Mouse (Mus musculus) heart, embryonic 12.5 days (tissue): ENCODE results near the gene Insm1. TPM values are rescaled to one million over a fixed set of nuclear protein-coding genes. Genes with fewer than 3 reads are reported as not detected.

Experiments used
- ATAC-seq: fragments of 200-750 bp; cut with Nextera tagmentation; 2 replicates; pipeline ENCODE4 v1.8.0; 2017; ENCODE audit warnings: moderate TSS enrichment, moderate library complexity; ENCODE audit not compliant: insufficient number of reproducible peaks, low FRiP score
- H3K27ac ChIP-seq: fragments of 300-500 bp; sonication (generic); 2 replicates; pipeline ENCODE4 v1.5.1; 2016; ENCODE audit warnings: mild to moderate bottlenecking, moderate library complexity; ENCODE audit not compliant: poor library complexity, severe bottlenecking
- H3K27me3 ChIP-seq: fragments of 300-500 bp; sonication (generic); replicated peaks from 2 replicates; pipeline ENCODE4 v1.6.1; 2016; ENCODE audit warnings: mild to moderate bottlenecking, moderate library complexity
- H3K36me3 ChIP-seq: fragments of 300-500 bp; sonication (generic); 2 replicates; pipeline ENCODE4 v1.6.1; 2016; ENCODE audit warnings: mild to moderate bottlenecking, moderate library complexity
- H3K4me1 ChIP-seq: fragments of 300-500 bp; sonication (generic); replicated peaks from 2 replicates; pipeline ENCODE4 v1.6.1; 2016; ENCODE audit warnings: mild to moderate bottlenecking
- H3K4me2 ChIP-seq: fragments of 300-500 bp; sonication (generic); 2 replicates; pipeline ENCODE4 v1.6.1; 2016; ENCODE audit warnings: mild to moderate bottlenecking, moderate library complexity
- H3K4me3 ChIP-seq: fragments of 300-500 bp; sonication (generic); 2 replicates; pipeline ENCODE4 v1.5.1; 2016; ENCODE audit warnings: mild to moderate bottlenecking
- H3K9ac ChIP-seq: fragments of 300-500 bp; sonication (generic); 2 replicates; pipeline ENCODE4 v1.6.1; 2016; ENCODE audit warnings: mild to moderate bottlenecking, moderate library complexity
- H3K9me3 ChIP-seq: fragments of 300-500 bp; sonication (generic); replicated peaks from 2 replicates; pipeline ENCODE4 v1.6.1; 2016; ENCODE audit warnings: mild to moderate bottlenecking, moderate library complexity
- WGBS: fragments of 180-500 bp; shearing (Covaris S2); methylation state at CpG from one replicate; pipeline ENCODE4 v1.1.7; 2016; 5-methylcytosine and 5-hydroxymethylcytosine counted together
- polyA plus RNA-seq: library from polyadenylated mRNA; unstranded; fragments of >200 nt; fragmentation: Nextera tagmentation; extraction: Ambion mirVana; gene quantifications from 2 replicates; pipeline ENCODE4 v1.2.1, GENCODE M21; 2016

Gene Insm1
- not detected in 2 replicates for polyA plus RNA-seq

GRCm38 (mm10) chr2:146221076-146221928 lies at the start of gene Insm1:
Insm1 (plus strand) TSS chr2:146221921.
- ATAC-seq = peak; percentile 40; the same call in 1 of the 2 replicates

GRCm38 (mm10) chr2:146172106-146172505 lies 49.6 kb upstream of the Insm1 start:
- no peak for ATAC-seq
- Histone ChIP-seq H3K4me2 (no peak overlapping the region), H3K36me3 (no peaks in the 10 kb centered on the region), H3K4me1 (0 out of 2 replicates have a peak, but pooled peaks cover 7% of the 10 kb centered on the region), H3K9ac (no peak overlapping the region), H3K27ac (no peak overlapping the region), H3K27me3 (no peaks in the 10 kb centered on the region), H3K9me3 (no peaks in the 10 kb centered on the region), H3K4me3 (no peak overlapping the region)
- 50% methylated on average over 4 of the region's 4 CpGs for WGBS

More at GRCm38 (mm10) chr2:146221076-146221928, at the start of gene Insm1:
- peak within 1 kb of the TSS; percentile 35 for H3K9ac ChIP-seq
- H3K4me2 ChIP-seq = peak within 1 kb of the TSS; percentile 97
- under 1% methylated on average over 79 of the region's 86 CpGs for WGBS
- peak within 1 kb of the TSS; percentile 56 for H3K4me3 ChIP-seq
- no peaks in the 10 kb centered on the region for H3K9me3 ChIP-seq
- no peaks in the 10 kb centered on the region for H3K36me3 ChIP-seq
- peaks cover 83% of the 10 kb centered on the region for H3K27me3 ChIP-seq
- no peak within 1 kb of the TSS for H3K27ac ChIP-seq
- peaks cover 46% of the 10 kb centered on the region for H3K4me1 ChIP-seq

DNA sequence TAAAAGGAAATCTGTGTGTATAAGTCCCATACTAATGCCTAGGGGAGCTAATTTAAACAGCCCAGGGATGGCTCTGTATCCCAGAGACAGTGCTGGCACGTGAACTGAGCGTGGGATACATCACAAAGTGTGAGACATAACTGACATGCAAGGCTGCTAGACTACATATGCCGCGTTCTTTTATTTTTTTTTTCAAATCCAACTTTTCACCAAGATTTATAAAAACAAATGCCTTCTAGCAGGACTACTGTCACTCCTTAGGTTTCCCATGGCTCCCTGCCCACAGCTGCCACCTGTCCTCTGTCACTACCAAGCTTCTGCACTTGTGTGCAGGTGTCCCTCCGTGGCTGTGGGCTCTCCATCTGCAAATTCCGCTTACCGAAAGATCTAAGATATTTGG lies 47.5 kb upstream of the Insm1 start:
- H3K4me3 ChIP-seq = no peak overlapping the region
- H3K36me3 ChIP-seq = no peaks in the 10 kb centered on the region
- H3K4me1 ChIP-seq = no peaks in the 10 kb centered on the region
- no peak overlapping the region for H3K9ac ChIP-seq
- no peak overlapping the region for H3K27ac ChIP-seq
- no peak for ATAC-seq
- H3K4me2 ChIP-seq = no peak overlapping the region
- 83% methylated on average over 7 of the region's 7 CpGs for WGBS
- H3K27me3 ChIP-seq = no peaks in the 10 kb centered on the region
- no peaks in the 10 kb centered on the region for H3K9me3 ChIP-seq

DNA sequence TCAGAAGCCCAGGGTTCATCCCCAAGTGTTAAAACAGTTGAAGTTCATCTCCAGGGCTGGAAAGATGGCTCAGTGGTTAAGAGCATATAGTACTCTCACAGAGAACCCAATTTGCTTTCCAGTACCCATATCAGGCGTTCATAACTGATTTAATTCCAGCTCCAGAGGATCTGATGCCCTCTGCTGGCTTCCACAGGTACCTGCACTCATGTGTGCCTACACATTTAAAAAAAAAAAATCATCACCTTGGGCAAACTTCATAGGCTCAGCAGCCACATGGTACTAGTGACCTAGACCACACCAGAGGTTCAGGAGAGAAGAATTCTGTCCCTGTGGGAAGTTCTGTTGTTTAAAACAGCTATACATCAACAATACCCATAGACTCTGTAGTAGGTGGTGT lies 43.0 kb upstream of the Insm1 start:
- Histone ChIP-seq H3K27ac (no peak overlapping the region), H3K27me3 (peaks cover 7% of the 10 kb centered on the region; the same call in 1 of the 2 replicates), H3K4me3 (no peak overlapping the region), H3K36me3 (no peaks in the 10 kb centered on the region), H3K4me1 (no peaks in the 10 kb centered on the region), H3K9ac (no peak overlapping the region), H3K4me2 (no peak overlapping the region), H3K9me3 (no peaks in the 10 kb centered on the region)
- WGBS = 68% methylated on average over 1 of the region's 1 CpGs
- ATAC-seq = no peak

GRCm38 (mm10) chr2:146183830-146184793 lies 37.6 kb upstream of the Insm1 start:
- Histone ChIP-seq H3K36me3 (no peaks in the 10 kb centered on the region), H3K4me1 (no peaks in the 10 kb centered on the region), H3K4me3 (no peak overlapping the region), H3K27ac (no peak overlapping the region), H3K4me2 (no peak overlapping the region), H3K9ac (no peak overlapping the region), H3K9me3 (no peaks in the 10 kb centered on the region), H3K27me3 (peaks cover 27% of the 10 kb centered on the region)
- 59% methylated on average over 24 of the region's 24 CpGs for WGBS
- no peak for ATAC-seq

GRCm38 (mm10) chr2:146196126-146196525 lies 25.6 kb upstream of the Insm1 start:
- H3K4me3 ChIP-seq = no peak overlapping the region
- no peaks in the 10 kb centered on the region for H3K27me3 ChIP-seq
- no peak overlapping the region for H3K4me2 ChIP-seq
- no peak for ATAC-seq
- WGBS = 85% methylated on average over 11 of the region's 11 CpGs
- no peak overlapping the region for H3K9ac ChIP-seq
- H3K4me1 ChIP-seq = no peaks in the 10 kb centered on the region
- H3K36me3 ChIP-seq = no peaks in the 10 kb centered on the region
- no peaks in the 10 kb centered on the region for H3K9me3 ChIP-seq
- no peak overlapping the region for H3K27ac ChIP-seq

DNA sequence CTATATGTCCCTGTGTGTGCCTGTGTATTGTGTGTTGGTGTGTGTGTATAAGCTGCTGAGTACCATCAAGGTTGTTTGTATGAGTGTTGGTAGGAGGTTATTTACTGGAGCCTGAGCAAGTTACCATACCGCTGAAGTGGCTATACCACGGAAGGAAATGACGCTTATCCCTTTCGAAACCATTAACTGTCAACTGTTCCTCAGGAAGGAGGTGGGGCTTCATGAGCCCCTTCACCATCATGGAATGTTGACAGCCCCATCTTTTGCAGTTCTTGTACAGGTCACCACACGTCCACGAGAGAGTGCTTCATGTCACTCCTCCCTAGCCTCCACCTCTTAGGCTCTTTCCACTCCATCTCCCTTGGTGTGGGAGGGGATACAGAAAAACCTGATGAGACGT lies 23.8 kb upstream of the Insm1 start:
- Histone ChIP-seq H3K36me3 (no peaks in the 10 kb centered on the region), H3K27me3 (no peaks in the 10 kb centered on the region), H3K4me1 (no peaks in the 10 kb centered on the region), H3K9ac (no peak overlapping the region), H3K9me3 (no peaks in the 10 kb centered on the region), H3K4me2 (no peak overlapping the region), H3K27ac (no peak overlapping the region), H3K4me3 (no peak overlapping the region)
- ATAC-seq = no peak
- WGBS = 65% methylated on average over 7 of the region's 7 CpGs

GRCm38 (mm10) chr2:146210968-146211367 lies 10.8 kb upstream of the Insm1 start:
- Histone ChIP-seq H3K9ac (no peak overlapping the region), H3K36me3 (no peaks in the 10 kb centered on the region), H3K27me3 (peaks cover 7% of the 10 kb centered on the region), H3K4me3 (no peak overlapping the region), H3K4me1 (peaks cover 6% of the 10 kb centered on the region; the same call in 1 of the 2 replicates), H3K9me3 (no peaks in the 10 kb centered on the region), H3K4me2 (no peak overlapping the region), H3K27ac (no peak overlapping the region)
- 62% methylated on average over 4 of the region's 4 CpGs for WGBS
- ATAC-seq = no peak

DNA sequence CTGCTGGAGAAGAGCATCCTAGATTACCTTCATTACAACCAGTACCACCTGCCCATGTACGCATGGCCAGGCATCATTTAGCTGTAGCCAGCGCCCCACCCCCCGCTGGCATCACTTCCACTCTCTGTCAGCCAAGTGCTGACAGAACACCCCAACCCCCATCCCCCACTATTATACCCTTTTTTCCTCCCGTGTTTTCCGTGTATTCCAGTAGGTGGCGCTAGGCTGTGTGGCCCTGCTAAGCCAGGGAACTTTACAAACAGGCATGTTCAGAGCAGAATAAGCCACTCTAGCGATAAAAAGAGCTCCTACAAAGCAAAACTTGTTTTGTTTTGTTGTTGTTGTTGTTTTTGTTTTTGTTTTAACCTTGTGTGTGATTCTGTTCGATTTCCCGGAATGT lies 7.0 kb upstream of the Insm1 start:
- Histone ChIP-seq H3K27ac (no peak overlapping the region), H3K27me3 (peaks cover 39% of the 10 kb centered on the region), H3K9me3 (no peaks in the 10 kb centered on the region), H3K4me1 (peaks cover 27% of the 10 kb centered on the region), H3K36me3 (no peaks in the 10 kb centered on the region), H3K4me3 (no peak overlapping the region), H3K4me2 (no peak overlapping the region), H3K9ac (no peak overlapping the region)
- WGBS = under 1% methylated on average over 9 of the region's 9 CpGs
- no peak for ATAC-seq

DNA sequence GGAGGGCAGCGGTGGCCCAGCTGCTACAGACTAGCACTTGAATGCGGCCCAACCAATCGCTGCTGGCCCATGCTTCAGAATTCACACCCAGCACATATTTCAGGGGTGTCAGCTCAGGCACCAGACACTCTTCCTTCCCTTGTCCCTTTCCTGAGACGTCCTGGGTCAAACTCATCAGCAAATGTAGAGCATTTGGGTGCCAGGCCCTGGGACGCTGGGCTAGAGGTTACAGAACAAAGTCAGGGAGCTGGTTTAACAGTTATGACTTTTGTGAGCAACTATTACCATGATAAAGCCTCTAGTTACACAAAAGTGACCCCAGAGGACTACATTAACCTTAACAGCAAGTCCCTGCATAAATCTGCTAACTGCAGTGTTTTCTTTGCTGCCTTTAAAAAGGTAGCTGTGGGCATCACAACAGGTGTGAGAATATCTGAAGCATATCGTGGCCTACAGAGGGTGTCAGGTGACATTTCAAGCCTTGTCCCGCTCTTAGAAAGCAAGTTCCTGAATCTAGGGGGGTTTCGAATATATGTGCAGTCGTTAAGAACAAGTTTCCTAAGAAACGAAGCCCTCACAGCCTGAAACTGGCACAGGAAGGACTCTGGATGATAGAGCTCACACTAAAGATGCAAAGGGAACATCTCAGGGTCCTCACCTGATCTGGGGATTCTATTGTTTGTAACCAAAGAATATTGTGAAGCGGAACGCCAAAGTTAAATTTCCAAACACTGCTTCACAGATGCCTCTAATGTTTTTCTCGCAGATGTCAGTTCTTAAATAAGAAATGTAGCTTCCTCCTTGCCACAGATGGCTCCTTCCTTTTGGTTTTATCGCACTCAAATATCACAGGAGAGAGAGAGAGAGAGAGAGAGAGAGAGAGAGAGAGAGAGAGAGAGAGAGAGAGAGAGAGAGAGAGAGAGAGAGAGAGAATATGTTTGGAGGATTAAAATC lies 5.3 kb upstream of the Insm1 start:
- Histone ChIP-seq H3K4me3 (no peak overlapping the region), H3K9me3 (no peaks in the 10 kb centered on the region), H3K27ac (no peak overlapping the region), H3K9ac (no peak overlapping the region), H3K27me3 (peaks cover 50% of the 10 kb centered on the region), H3K36me3 (no peaks in the 10 kb centered on the region), H3K4me1 (peaks cover 32% of the 10 kb centered on the region), H3K4me2 (no peak overlapping the region)
- WGBS = 23% methylated on average over 14 of the region's 14 CpGs
- ATAC-seq = no peak
